Mouse (Mus musculus) embryonic facial prominence, embryonic 12.5 days (tissue): ENCODE measurements around the gene Gm29427. TPM values are rescaled to one million over a fixed set of nuclear protein-coding genes. Genes with fewer than 3 reads are reported as not detected.

ENCODE experiments used
- ATAC-seq: fragments of 200-750 bp; cut with Nextera tagmentation; 2 replicates; pipeline ENCODE4 v1.8.0; 2017; ENCODE audit not compliant: insufficient number of reproducible peaks, insufficient read depth, low FRiP score, low TSS enrichment
- H3K27ac ChIP-seq: fragments of 300-500 bp; sonication (generic); 2 replicates; pipeline ENCODE4 v1.5.1; 2016; ENCODE audit warnings: mild to moderate bottlenecking
- H3K27me3 ChIP-seq: fragments of 300-500 bp; sonication (generic); 2 replicates; pipeline ENCODE4 v1.6.1; 2016; ENCODE audit warnings: mild to moderate bottlenecking, moderate library complexity
- H3K36me3 ChIP-seq: fragments of 300-500 bp; sonication (generic); 2 replicates; pipeline ENCODE4 v1.6.1; 2016; ENCODE audit warnings: mild to moderate bottlenecking
- H3K4me1 ChIP-seq: fragments of 300-500 bp; sonication (generic); 2 replicates; pipeline ENCODE4 v1.6.1; 2016
- H3K4me2 ChIP-seq: fragments of 300-500 bp; sonication (generic); replicated peaks from 2 replicates; pipeline ENCODE4 v1.6.1; 2016; ENCODE audit warnings: mild to moderate bottlenecking, moderate library complexity
- H3K4me3 ChIP-seq: fragments of 300-500 bp; sonication (generic); 2 replicates; pipeline ENCODE4 v1.5.1; 2016; ENCODE audit warnings: mild to moderate bottlenecking
- H3K9ac ChIP-seq: fragments of 300-500 bp; sonication (generic); 2 replicates; pipeline ENCODE4 v1.6.1; 2016; ENCODE audit warnings: mild to moderate bottlenecking, moderate library complexity
- H3K9me3 ChIP-seq: fragments of 300-500 bp; sonication (generic); 2 replicates; pipeline ENCODE4 v1.6.1; 2016; ENCODE audit warnings: mild to moderate bottlenecking, moderate library complexity
- WGBS: fragments of 180-500 bp; shearing (Covaris S2); methylation state at CpG from one replicate; pipeline ENCODE4 v1.1.7; 2016; 5-methylcytosine and 5-hydroxymethylcytosine counted together
- polyA plus RNA-seq: library from polyadenylated mRNA; unstranded; fragments of >200 nt; fragmentation: Nextera tagmentation; extraction: Ambion mirVana; gene quantifications from 2 replicates; pipeline ENCODE4 v1.2.1, GENCODE M21; 2016

The Gm29427 gene
- polyA plus RNA-seq = not detected in 2 replicates

DNA sequence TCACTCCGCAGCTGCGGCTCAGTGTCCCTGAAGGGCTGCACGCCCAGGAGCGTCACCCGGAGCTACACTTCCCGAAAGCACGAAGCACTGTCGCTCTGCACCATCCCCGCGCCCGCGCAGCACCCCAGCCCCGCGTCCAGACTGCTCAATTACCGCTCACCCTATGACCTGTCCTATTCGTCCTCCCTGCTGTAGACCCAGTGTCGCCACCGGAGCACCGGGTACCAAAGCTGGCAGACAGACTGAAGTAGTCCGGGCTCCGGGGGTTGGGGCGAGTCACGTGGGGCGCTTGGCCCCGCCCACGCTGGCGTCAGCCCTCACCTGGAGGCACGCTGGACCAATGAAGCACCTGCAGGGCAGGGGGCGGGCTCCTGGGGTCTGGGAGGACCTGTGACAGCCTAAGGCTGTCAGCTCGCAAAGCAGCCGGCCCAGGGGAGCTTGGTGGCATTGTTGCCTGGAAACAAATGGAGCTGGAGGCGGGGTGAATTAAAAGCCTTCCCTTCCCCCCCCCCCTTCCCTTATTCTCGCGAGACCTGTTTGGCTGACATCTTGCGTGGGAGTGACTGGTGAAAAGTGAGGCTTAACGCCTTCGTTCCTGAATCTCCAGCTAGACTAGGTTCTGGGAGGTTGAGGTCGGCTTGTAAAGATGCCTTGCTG, at the start of gene Gm29427:
TSS of gene Gm29427 (minus strand) at position 239 of the 657 bp plus-strand sequence.
- peak; percentile 90 for ATAC-seq
- Histone ChIP-seq H3K27me3 (no peaks in the 10 kb centered on the region), H3K9me3 (no peaks in the 10 kb centered on the region), H3K27ac (peak within 1 kb of the TSS; percentile 70; the same call in 1 of the 2 replicates), H3K9ac (peak within 1 kb of the TSS; percentile 88), H3K4me2 (peak within 1 kb of the TSS; percentile 77), H3K36me3 (peaks cover 5% of the 10 kb centered on the region), H3K4me3 (peak within 1 kb of the TSS; percentile 87), H3K4me1 (peaks cover 14% of the 10 kb centered on the region)
- under 1% methylated on average over 38 of the region's 38 CpGs for WGBS

DNA sequence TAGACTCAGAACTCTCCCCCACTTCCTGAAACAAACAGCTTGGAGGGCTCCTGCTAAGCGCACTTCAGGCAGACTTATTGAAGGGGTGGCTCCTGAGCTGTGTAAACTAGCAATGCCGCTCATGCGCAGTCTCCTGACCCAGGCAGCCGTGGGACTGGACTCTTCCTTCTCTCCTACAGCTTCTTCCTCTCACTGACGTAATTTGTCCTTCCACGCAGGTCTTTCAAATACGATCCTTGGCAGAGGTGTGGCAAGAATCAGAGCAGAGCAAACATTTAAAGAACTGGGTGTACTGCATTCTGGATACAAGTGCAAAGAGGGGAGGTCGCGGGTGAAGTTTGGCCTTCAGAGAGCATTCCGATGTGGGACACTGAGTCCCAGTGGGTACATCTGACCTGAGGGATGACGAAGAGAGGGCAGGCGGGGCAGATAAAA, 48.4 kb upstream of the Gm29427 start:
- ATAC-seq = no peak
- H3K9ac ChIP-seq = no peak overlapping the region
- WGBS = 84% methylated on average over 12 of the region's 12 CpGs
- no peak overlapping the region for H3K27ac ChIP-seq
- H3K4me2 ChIP-seq = no peak overlapping the region
- no peaks in the 10 kb centered on the region for H3K4me1 ChIP-seq
- H3K36me3 ChIP-seq = no peaks in the 10 kb centered on the region
- H3K4me3 ChIP-seq = no peak overlapping the region
- H3K9me3 ChIP-seq = no peaks in the 10 kb centered on the region
- no peaks in the 10 kb centered on the region for H3K27me3 ChIP-seq

DNA sequence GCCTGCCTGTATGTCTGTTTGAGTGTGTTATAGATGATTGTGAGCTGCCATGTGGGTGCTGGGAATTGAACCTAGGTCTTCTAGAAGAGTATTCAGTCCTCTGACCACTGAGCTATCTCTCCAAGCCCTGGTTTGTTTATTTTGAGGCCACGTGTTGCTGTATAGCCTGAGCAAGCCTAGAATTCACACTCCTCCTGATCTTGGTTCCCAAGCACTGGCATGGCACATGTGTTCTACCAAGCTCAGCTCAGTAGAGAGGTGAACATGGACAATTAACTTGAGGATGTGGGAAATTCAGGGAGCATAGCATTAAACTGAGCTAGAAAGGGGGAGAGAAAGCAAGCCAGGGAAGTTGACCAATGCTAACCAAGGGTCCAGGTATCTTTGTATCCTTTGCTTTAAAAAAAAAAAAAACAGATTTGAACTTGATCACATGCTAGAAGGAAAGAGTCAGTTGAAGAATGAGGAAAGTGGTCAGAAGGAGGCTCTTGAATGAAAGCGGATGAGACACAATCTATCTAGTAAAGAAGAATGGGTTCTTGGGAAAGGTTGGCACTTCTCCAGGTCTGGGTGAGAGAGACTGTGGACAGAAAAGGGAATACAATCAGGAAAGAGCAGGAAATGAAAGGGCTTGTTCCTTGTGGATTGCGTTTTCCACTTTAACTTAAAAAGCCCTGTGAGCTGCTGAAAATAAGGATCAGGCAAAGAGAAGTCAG, 46.6 kb upstream of the Gm29427 start:
- H3K36me3 ChIP-seq = no peaks in the 10 kb centered on the region
- no peak for ATAC-seq

DNA sequence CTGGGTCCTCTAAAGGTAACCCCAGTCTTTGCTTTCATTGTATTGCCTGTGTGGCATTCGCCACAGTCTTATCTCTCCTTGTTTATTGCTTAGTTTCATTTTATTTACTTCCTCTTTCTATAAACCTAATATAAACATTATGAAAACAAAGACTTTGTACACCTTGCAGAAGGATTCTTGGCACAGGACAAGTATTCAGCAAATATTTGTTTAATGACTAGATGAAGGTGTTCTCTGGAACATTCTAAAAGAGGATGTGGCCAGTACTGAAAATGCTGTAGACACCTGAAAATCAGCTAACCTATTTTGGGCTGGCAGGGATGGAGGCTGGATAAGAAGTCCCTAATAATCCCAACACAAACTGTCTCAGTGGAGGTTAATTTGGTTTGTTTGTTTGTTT, 46.0 kb upstream of the Gm29427 start:
- Histone ChIP-seq H3K4me3 (no peak overlapping the region), H3K27ac (no peak overlapping the region), H3K9me3 (no peaks in the 10 kb centered on the region), H3K4me1 (no peaks in the 10 kb centered on the region), H3K4me2 (no peak overlapping the region), H3K9ac (no peak overlapping the region), H3K36me3 (no peaks in the 10 kb centered on the region), H3K27me3 (no peaks in the 10 kb centered on the region)
- 84% methylated on average over 1 of the region's 1 CpGs for WGBS
- ATAC-seq = no peak

More for the DNA sequence above, 46.6 kb upstream of the Gm29427 start:
- 86% methylated on average over 3 of the region's 3 CpGs for WGBS
- H3K27me3 ChIP-seq = no peaks in the 10 kb centered on the region
- no peak overlapping the region for H3K9ac ChIP-seq
- H3K4me1 ChIP-seq = no peaks in the 10 kb centered on the region
- H3K4me2 ChIP-seq = no peak overlapping the region
- H3K9me3 ChIP-seq = no peaks in the 10 kb centered on the region
- H3K4me3 ChIP-seq = no peak overlapping the region
- no peak overlapping the region for H3K27ac ChIP-seq

DNA sequence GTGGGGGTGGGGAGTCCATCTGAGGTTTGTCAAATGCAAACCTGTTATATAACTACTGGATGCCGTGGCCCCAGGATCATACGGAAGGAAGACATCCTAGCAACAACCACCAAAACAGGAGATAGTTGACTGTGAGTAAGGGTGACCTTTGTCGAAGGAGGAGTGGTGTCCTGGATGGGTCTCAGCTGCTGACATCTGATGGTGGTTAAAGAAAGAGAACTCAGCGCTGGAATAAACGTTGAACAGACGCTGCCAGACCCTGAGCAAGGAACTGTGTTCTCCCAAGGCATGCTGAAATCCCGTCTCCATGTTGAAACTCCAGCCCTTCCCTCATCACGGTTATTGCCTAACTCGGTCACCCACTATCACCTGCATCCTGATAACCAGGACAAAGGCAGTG, 44.1 kb upstream of the Gm29427 start:
- Histone ChIP-seq H3K4me1 (no peaks in the 10 kb centered on the region), H3K9me3 (no peaks in the 10 kb centered on the region), H3K4me2 (no peak overlapping the region), H3K27ac (no peak overlapping the region), H3K4me3 (no peak overlapping the region), H3K9ac (no peak overlapping the region), H3K36me3 (no peaks in the 10 kb centered on the region), H3K27me3 (no peaks in the 10 kb centered on the region)
- WGBS = 78% methylated on average over 9 of the region's 9 CpGs
- ATAC-seq = no peak

DNA sequence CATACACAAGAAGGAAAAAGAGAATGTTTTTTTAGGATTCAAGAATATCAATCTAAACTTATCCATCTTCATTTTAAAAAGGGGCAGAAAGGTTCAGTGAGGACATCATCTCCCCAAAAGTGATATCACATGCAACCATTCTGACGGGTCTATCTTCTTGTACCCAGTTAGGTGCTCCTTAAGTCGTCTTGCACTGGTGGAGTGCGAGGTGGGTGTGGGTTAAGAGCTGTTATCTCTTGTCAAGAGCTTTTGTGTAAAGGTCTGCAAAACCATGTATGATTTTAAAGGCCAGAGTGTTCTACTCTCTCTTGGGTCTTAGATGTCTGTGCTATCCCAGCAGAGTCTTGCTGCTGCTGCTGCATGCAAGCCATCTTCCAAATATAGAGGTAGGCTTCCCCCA, 31.2 kb upstream of the Gm29427 start:
- Histone ChIP-seq H3K9me3 (no peaks in the 10 kb centered on the region), H3K4me3 (no peak overlapping the region), H3K9ac (no peak overlapping the region), H3K4me1 (no peaks in the 10 kb centered on the region), H3K4me2 (no peak overlapping the region), H3K27me3 (no peaks in the 10 kb centered on the region), H3K27ac (no peak overlapping the region), H3K36me3 (no peaks in the 10 kb centered on the region)
- no peak for ATAC-seq
- WGBS = 80% methylated on average over 3 of the region's 3 CpGs

DNA sequence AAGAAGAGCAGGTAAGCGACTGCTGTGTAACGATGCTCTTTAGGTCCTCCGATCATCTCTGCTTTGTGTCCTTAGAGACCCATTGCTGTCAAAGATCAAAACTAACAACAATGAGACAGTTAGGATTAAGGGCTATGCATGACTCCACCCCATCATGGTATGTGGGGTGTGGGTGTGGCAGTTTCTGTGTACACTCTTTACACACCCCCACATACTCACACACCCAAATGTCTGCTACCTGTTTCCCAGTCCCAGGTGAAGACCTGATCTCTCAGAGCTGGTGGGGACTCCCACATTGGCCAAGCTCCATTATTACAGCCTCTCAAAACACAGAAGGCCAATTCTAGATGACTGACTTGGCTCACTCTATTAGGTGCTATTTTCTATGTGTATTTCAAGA, 30.0 kb upstream of the Gm29427 start:
- WGBS = 91% methylated on average over 3 of the region's 3 CpGs
- H3K27me3 ChIP-seq = no peaks in the 10 kb centered on the region
- H3K4me3 ChIP-seq = no peak overlapping the region
- H3K36me3 ChIP-seq = no peaks in the 10 kb centered on the region
- ATAC-seq = no peak
- H3K9me3 ChIP-seq = no peaks in the 10 kb centered on the region
- no peak overlapping the region for H3K4me2 ChIP-seq
- H3K27ac ChIP-seq = no peak overlapping the region
- no peaks in the 10 kb centered on the region for H3K4me1 ChIP-seq
- no peak overlapping the region for H3K9ac ChIP-seq

DNA sequence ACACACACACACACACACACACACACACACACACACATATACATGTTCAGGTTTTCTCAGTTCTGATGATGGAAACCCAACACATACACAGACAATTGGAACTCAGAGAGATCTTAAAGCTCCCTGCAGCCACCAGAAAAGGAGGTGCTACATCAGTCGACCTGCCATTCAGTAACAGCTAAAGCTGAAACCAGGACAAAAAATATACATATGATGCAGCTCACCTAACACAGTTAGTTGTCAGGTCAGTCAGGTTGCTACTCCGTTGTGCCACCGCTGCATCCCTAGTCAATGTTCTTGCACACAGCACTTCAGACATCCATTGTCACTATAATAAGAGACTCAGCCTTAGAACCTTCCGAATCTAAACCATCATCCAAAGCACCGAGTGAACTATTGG, 29.4 kb upstream of the Gm29427 start:
- no peaks in the 10 kb centered on the region for H3K9me3 ChIP-seq
- no peak overlapping the region for H3K9ac ChIP-seq
- no peak overlapping the region for H3K4me2 ChIP-seq
- H3K27me3 ChIP-seq = no peaks in the 10 kb centered on the region
- no peaks in the 10 kb centered on the region for H3K36me3 ChIP-seq
- no peaks in the 10 kb centered on the region for H3K4me1 ChIP-seq
- H3K27ac ChIP-seq = no peak overlapping the region
- no peak overlapping the region for H3K4me3 ChIP-seq
- 90% methylated on average over 5 of the region's 5 CpGs for WGBS
- no peak for ATAC-seq

DNA sequence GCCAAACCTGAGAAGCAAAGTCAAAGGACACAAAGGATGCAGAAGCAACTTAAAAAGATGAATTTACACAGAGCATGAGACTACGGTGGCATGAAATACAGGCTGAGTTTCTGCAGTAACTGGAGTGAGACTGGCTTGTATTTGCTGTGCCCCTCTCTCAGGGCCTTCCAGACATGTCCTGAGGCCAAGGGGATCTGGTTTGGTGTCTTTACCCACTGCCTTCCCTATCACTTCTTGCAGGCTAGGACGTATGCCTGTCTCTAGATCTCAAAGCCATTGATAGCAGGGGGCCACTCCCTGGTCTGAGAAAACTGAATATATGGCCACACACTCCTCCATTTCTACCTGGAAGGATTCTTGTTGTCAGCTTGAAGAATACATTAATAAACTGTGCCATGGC, 28.6 kb upstream of the Gm29427 start:
- no peaks in the 10 kb centered on the region for H3K9me3 ChIP-seq

DNA sequence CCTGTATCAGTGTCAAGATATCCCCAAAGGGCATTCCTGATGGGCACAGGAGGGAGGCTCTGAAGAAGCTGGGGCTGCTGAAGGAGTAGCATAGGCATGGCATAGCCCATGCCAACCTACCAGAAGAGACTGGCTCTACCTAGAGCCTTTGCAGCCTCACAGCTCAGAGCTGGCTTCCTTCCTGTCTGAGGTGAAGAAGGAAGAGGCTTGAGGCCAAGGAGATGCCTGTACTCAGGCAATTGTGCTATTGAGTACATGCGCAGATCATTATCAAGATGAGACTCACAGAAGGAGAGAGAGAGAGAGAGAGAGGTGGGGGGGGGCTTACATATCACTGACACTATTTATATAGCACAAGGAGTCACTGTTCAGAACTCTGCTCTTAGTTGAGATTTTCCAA, 28.2 kb upstream of the Gm29427 start:
- Histone ChIP-seq H3K36me3 (no peaks in the 10 kb centered on the region), H3K9ac (no peak overlapping the region), H3K4me3 (no peak overlapping the region), H3K4me1 (no peaks in the 10 kb centered on the region), H3K9me3 (no peaks in the 10 kb centered on the region), H3K4me2 (no peak overlapping the region), H3K27ac (no peak overlapping the region), H3K27me3 (no peaks in the 10 kb centered on the region)
- ATAC-seq = no peak
- 86% methylated on average over 1 of the region's 1 CpGs for whole genome bisulfite sequencing

More for the DNA sequence above, 28.6 kb upstream of the Gm29427 start:
- no peak overlapping the region for H3K4me2 ChIP-seq
- H3K36me3 ChIP-seq = no peaks in the 10 kb centered on the region
- H3K27ac ChIP-seq = no peak overlapping the region
- no peak overlapping the region for H3K4me3 ChIP-seq
- WGBS = 90% methylated on average over 2 of the region's 2 CpGs
- H3K27me3 ChIP-seq = no peaks in the 10 kb centered on the region
- no peak overlapping the region for H3K9ac ChIP-seq
- no peak for ATAC-seq
- no peaks in the 10 kb centered on the region for H3K4me1 ChIP-seq

DNA sequence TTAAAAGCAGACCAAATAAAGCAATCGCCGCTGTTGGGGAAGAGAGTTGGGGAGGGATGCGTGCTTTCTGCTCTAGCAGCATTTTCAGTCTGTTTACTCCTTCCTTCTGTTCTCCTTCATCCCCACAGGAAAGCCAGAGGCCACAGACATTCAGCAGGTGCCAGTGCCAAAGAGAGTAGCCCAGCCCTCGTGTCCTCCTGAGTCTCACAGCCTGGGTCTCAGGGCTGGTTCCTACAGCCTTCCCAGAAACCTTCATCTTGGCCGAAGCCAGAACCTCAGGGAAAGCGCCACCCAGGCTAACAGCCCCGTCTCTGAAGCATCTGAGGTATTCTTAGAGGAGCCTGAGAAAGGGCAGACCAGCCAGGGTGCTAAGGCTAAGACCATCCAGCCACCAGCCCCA, 26.6 kb upstream of the Gm29427 start:
- WGBS = 83% methylated on average over 7 of the region's 7 CpGs
- Histone ChIP-seq H3K4me2 (no peak overlapping the region), H3K4me1 (no peaks in the 10 kb centered on the region), H3K4me3 (no peak overlapping the region), H3K9ac (no peak overlapping the region), H3K36me3 (no peaks in the 10 kb centered on the region), H3K9me3 (no peaks in the 10 kb centered on the region), H3K27ac (no peak overlapping the region), H3K27me3 (no peaks in the 10 kb centered on the region)
- no peak for ATAC-seq
